Mouse (Mus musculus) hindbrain, embryonic 14.5 days (tissue): ENCODE results near the gene Limk2. TPM values are rescaled to one million over a fixed set of nuclear protein-coding genes. Genes with fewer than 3 reads are reported as not detected.

Experiments
- ATAC-seq: fragments of 200-750 bp; cut with Nextera tagmentation; 2 replicates; pipeline ENCODE4 v1.8.0; 2017; ENCODE audit warnings: moderate number of reproducible peaks, mild to moderate bottlenecking, moderate TSS enrichment, moderate library complexity; ENCODE audit not compliant: low FRiP score
- DNase-seq: peaks from one replicate; pipeline ENCODE4 v3.0.0-alpha.2; 2015; ENCODE audit warnings: low spot score
- H3K27ac ChIP-seq: fragments of 300-500 bp; sonication (generic); 2 replicates; pipeline ENCODE4 v1.5.1; 2014; ENCODE audit warnings: mild to moderate bottlenecking, moderate library complexity
- H3K27me3 ChIP-seq: fragments of 300-500 bp; sonication (generic); 2 replicates; pipeline ENCODE4 v1.6.1; 2014; ENCODE audit warnings: mild to moderate bottlenecking, low read length, mixed read lengths; ENCODE audit not compliant: control insufficient read depth, insufficient read depth
- H3K36me3 ChIP-seq: fragments of 300-500 bp; sonication (generic); replicated peaks from 2 replicates; pipeline ENCODE4 v1.6.1; 2014; ENCODE audit not compliant: control insufficient read depth, insufficient read depth
- H3K4me1 ChIP-seq: fragments of 300-500 bp; sonication (generic); replicated peaks from 2 replicates; pipeline ENCODE4 v1.6.1; 2014; ENCODE audit warnings: antibody characterized with exemption, low read length, mixed read lengths; ENCODE audit not compliant: control insufficient read depth, insufficient read depth
- H3K4me2 ChIP-seq: fragments of 300-500 bp; sonication (generic); replicated peaks from 2 replicates; pipeline ENCODE4 v1.6.1; 2014; ENCODE audit warnings: mild to moderate bottlenecking, moderate library complexity
- H3K4me3 ChIP-seq: fragments of 300-500 bp; sonication (generic); replicated peaks from 2 replicates; pipeline ENCODE4 v1.5.1; 2014; ENCODE audit warnings: mild to moderate bottlenecking, low read length
- H3K9ac ChIP-seq: fragments of 300-500 bp; sonication (generic); 2 replicates; pipeline ENCODE4 v1.6.1; 2014
- H3K9me3 ChIP-seq: fragments of 300-500 bp; sonication (generic); 2 replicates; pipeline ENCODE4 v1.6.1; 2016; ENCODE audit warnings: low read length; ENCODE audit not compliant: control insufficient read depth
- WGBS: fragments of 180-500 bp; shearing (Covaris S2); extraction: QIAGEN DNeasy Blood & Tissue Kit; methylation state at CpG from one replicate; pipeline ENCODE4 v1.1.7; 2014; 5-methylcytosine and 5-hydroxymethylcytosine counted together
- polyA plus RNA-seq: library from polyadenylated mRNA; unstranded; fragments of >200 nt; fragmentation: Nextera tagmentation; extraction: Ambion mirVana; gene quantifications from 2 replicates; pipeline ENCODE4 v1.2.1, GENCODE M21; 2014

Limk2 gene
- polyA plus RNA-seq, 1 experiment from 2014 or later, result 148 TPM

- peaks cover 93% of the 10 kb centered on the region for H3K36me3 ChIP-seq
- WGBS, result 94% methylated on average over 7 of the region's 7 CpGs
- H3K4me3 ChIP-seq, result no peak overlapping the region
- no peaks in the 10 kb centered on the region; the same call in 1 of the 2 replicates for H3K4me1 ChIP-seq
- H3K9ac ChIP-seq, result no peak overlapping the region
- no peak overlapping the region for H3K4me2 ChIP-seq
- H3K27me3 ChIP-seq, result no peaks in the 10 kb centered on the region
- DNase-seq (no peak), ATAC-seq (no peak)
- H3K9me3 ChIP-seq, result no peaks in the 10 kb centered on the region
- no peak overlapping the region for H3K27ac ChIP-seq
These were observed 62.6 kb downstream of the Limk2 start for GRCm38 (mm10) chr11:3346351-3346750.

GRCm38 (mm10) chr11:3344916-3345315 lies 64.1 kb downstream of the Limk2 start:
- no peaks in the 10 kb centered on the region for H3K27me3 ChIP-seq
- peaks cover 84% of the 10 kb centered on the region for H3K36me3 ChIP-seq
- 91% methylated on average over 3 of the region's 3 CpGs for WGBS
- no peaks in the 10 kb centered on the region for H3K9me3 ChIP-seq
- H3K9ac ChIP-seq, result no peak overlapping the region
- no peak overlapping the region for H3K4me2 ChIP-seq
- ATAC-seq, result no peak
- no peak overlapping the region for H3K27ac ChIP-seq
- H3K4me1 ChIP-seq, result no peaks in the 10 kb centered on the region; the same call in 1 of the 2 replicates
- no peak overlapping the region for H3K4me3 ChIP-seq
- no peak for DNase-seq

- H3K27ac ChIP-seq, result no peak overlapping the region
- no peaks in the 10 kb centered on the region for H3K9me3 ChIP-seq
- no peak overlapping the region for H3K4me2 ChIP-seq
- ATAC-seq (no peak), DNase-seq (no peak)
- H3K9ac ChIP-seq, result no peak overlapping the region
- no peak overlapping the region for H3K4me3 ChIP-seq
- peaks cover 55% of the 10 kb centered on the region for H3K36me3 ChIP-seq
- no peaks in the 10 kb centered on the region for H3K27me3 ChIP-seq
- WGBS, result 84% methylated on average over 5 of the region's 5 CpGs
- H3K4me1 ChIP-seq, result peaks cover 15% of the 10 kb centered on the region
These were observed 67.5 kb downstream of the Limk2 start for GRCm38 (mm10) chr11:3341476-3341875.

GRCm38 (mm10) chr11:3337961-3338360 lies 71.0 kb downstream of the Limk2 start:
- H3K4me3 ChIP-seq, result no peak overlapping the region
- H3K9me3 ChIP-seq, result no peaks in the 10 kb centered on the region
- H3K9ac ChIP-seq, result 0 out of 2 replicates have a peak overlapping the region, but pooled peaks have one; percentile 44
- WGBS, result 43% methylated on average over 5 of the region's 5 CpGs
- DNase-seq (no peak), ATAC-seq (no peak; the same call in 1 of the 2 replicates)
- peak overlapping the region; percentile 73 for H3K27ac ChIP-seq
- H3K27me3 ChIP-seq, result no peaks in the 10 kb centered on the region
- peaks cover 15% of the 10 kb centered on the region for H3K4me1 ChIP-seq
- H3K4me2 ChIP-seq, result no peak overlapping the region
- H3K36me3 ChIP-seq, result peaks cover 31% of the 10 kb centered on the region

GRCm38 (mm10) chr11:3337173-3337955 lies 71.6 kb downstream of the Limk2 start:
- DNase-seq (peak; percentile 43), ATAC-seq (peak; percentile 68)
- Histone ChIP-seq H3K4me2 (0 out of 2 replicates have a peak overlapping the region, but pooled peaks have one; percentile 3), H3K27me3 (no peaks in the 10 kb centered on the region), H3K9me3 (no peaks in the 10 kb centered on the region), H3K9ac (peak overlapping the region; percentile 44; the same call in 1 of the 2 replicates), H3K27ac (peak overlapping the region; percentile 73), H3K36me3 (peaks cover 25% of the 10 kb centered on the region), H3K4me1 (peaks cover 19% of the 10 kb centered on the region), H3K4me3 (no peak overlapping the region)
- WGBS, result 5% methylated on average over 12 of the region's 12 CpGs

GRCm38 (mm10) chr11:3336602-3337001 lies 72.4 kb downstream of the Limk2 start:
- H3K4me1 ChIP-seq, result peaks cover 25% of the 10 kb centered on the region
- no peak overlapping the region for H3K4me3 ChIP-seq
- DNase-seq (no peak), ATAC-seq (no peak)
- no peaks in the 10 kb centered on the region for H3K9me3 ChIP-seq
- H3K9ac ChIP-seq, result no peak overlapping the region
- H3K27me3 ChIP-seq, result no peaks in the 10 kb centered on the region
- WGBS, result 57% methylated on average over 3 of the region's 3 CpGs
- peaks cover 17% of the 10 kb centered on the region for H3K36me3 ChIP-seq
- no peak overlapping the region for H3K4me2 ChIP-seq
- 0 out of 2 replicates have a peak overlapping the region, but pooled peaks have one; percentile 73 for H3K27ac ChIP-seq

GRCm38 (mm10) chr11:3335651-3336216 lies 73.3 kb downstream of the Limk2 start:
- no peaks in the 10 kb centered on the region for H3K9me3 ChIP-seq
- no peaks in the 10 kb centered on the region for H3K27me3 ChIP-seq
- peaks cover 28% of the 10 kb centered on the region for H3K4me1 ChIP-seq
- no peak overlapping the region for H3K27ac ChIP-seq
- no peak overlapping the region for H3K4me3 ChIP-seq
- no peak overlapping the region for H3K9ac ChIP-seq
- no peak for ATAC-seq
- 48% methylated on average over 11 of the region's 11 CpGs for WGBS
- peaks cover 10% of the 10 kb centered on the region; the same call in 1 of the 2 replicates for H3K36me3 ChIP-seq
- no peak for DNase-seq
- no peak overlapping the region for H3K4me2 ChIP-seq

- peaks cover 28% of the 10 kb centered on the region for H3K4me1 ChIP-seq
- H3K27ac ChIP-seq, result no peak overlapping the region
- H3K27me3 ChIP-seq, result no peaks in the 10 kb centered on the region
- WGBS, result 40% methylated on average over 9 of the region's 9 CpGs
- no peaks in the 10 kb centered on the region for H3K9me3 ChIP-seq
- no peak overlapping the region for H3K4me3 ChIP-seq
- H3K36me3 ChIP-seq, result peaks cover 10% of the 10 kb centered on the region; the same call in 1 of the 2 replicates
- ATAC-seq, result no peak
- H3K4me2 ChIP-seq, result no peak overlapping the region
- DNase-seq, result no peak
- H3K9ac ChIP-seq, result no peak overlapping the region
These were observed 74.2 kb downstream of the Limk2 start for GRCm38 (mm10) chr11:3334711-3335316.

GRCm38 (mm10) chr11:3334141-3334710 lies 74.8 kb downstream of the Limk2 start:
- 90% methylated on average over 11 of the region's 11 CpGs for WGBS
- DNase-seq (no peak), ATAC-seq (no peak)
- peaks cover 10% of the 10 kb centered on the region; the same call in 1 of the 2 replicates for H3K36me3 ChIP-seq
- H3K4me2 ChIP-seq, result no peak overlapping the region
- no peak overlapping the region for H3K9ac ChIP-seq
- H3K27me3 ChIP-seq, result no peaks in the 10 kb centered on the region
- peaks cover 28% of the 10 kb centered on the region for H3K4me1 ChIP-seq
- no peak overlapping the region for H3K27ac ChIP-seq
- H3K9me3 ChIP-seq, result no peaks in the 10 kb centered on the region
- H3K4me3 ChIP-seq, result no peak overlapping the region
